Mouse (Mus musculus): ENCODE measurements around the gene Tmem198b. TPM values are rescaled to one million over a fixed set of nuclear protein-coding genes. Genes with fewer than 3 reads are reported as not detected.

The Tmem198b gene
- 0.89 and 1.4 TPM in 2 replicates for polyA plus RNA-seq (2012; ENCODE audit: low replicate concordance)

GRCm38 (mm10) chr10:128804271-128805091 is at the start of gene Tmem198b:
TSS of gene Tmem198b (minus strand) at chr10:128804370.

GRCm38 (mm10) chr10:128821358-128822056 is 17.3 kb upstream of the Tmem198b start, which contains the start of gene Ormdl2:
TSS of gene Ormdl2 (minus strand) at chr10:128821645.

DNA sequence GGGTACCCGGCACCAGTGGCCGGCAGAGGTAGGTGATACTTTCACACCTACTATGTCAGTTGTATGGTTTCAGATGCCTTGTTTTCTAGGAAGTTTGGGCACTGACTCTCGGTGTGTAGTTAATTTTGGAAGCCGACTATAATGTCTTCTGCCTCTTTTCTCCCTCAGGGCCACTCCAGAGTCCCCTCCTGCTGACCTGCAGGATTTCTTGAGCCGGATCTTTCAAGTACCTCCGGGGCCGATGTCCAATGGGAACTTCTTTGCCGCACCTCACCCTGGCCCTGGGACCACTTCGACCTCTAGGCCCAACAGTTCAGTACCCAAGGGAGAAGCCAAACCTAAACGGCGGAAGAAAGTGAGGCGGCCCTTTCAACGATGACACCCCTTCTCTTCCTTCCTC is 12.9 kb upstream of the Tmem198b start, which contains the start of gene Sarnp:
Sarnp (plus strand) TSS at position 301 of the 400 bp plus-strand sequence.

GRCm38 (mm10) chr10:128803771-128804270 is 349 bp downstream of the Tmem198b start, which contains the start of gene Dnajc14:
TSS of gene Dnajc14 (plus strand) at chr10:128804062.

GRCm38 (mm10) chr10:128790398-128791124 is 13.6 kb downstream of the Tmem198b start, which contains the start of gene Mmp19:
TSS of gene Mmp19 (plus strand) at chr10:128790910.

Other genes with a start within 250 kb of the Tmem198b start
- 485 and 726 TPM in 2 replicates for gene Pa2g4, start 238.4 kb downstream of the Tmem198b start, polyA plus RNA-seq (2012; ENCODE audit: low replicate concordance)
- 0.35 and 0.77 TPM in 2 replicates for gene Erbb3, start 214.7 kb downstream of the Tmem198b start, polyA plus RNA-seq (2012; ENCODE audit: low replicate concordance)
- 275 and 2,118 TPM in 2 replicates for gene Rps26, start 177.6 kb downstream of the Tmem198b start, polyA plus RNA-seq (2012; ENCODE audit: low replicate concordance)
- 1.4 and 2.2 TPM in 2 replicates for gene Ikzf4, start 158.4 kb downstream of the Tmem198b start, polyA plus RNA-seq (2012; ENCODE audit: low replicate concordance)
- 0.64 and 3.0 TPM in 2 replicates for gene Suox, start 130.3 kb downstream of the Tmem198b start, polyA plus RNA-seq (2012; ENCODE audit: low replicate concordance)
- gene Rab5b, start 108.1 kb downstream of the Tmem198b start, polyA plus RNA-seq (2012; ENCODE audit: low replicate concordance) = 9.7 and 12.3 TPM in 2 replicates
- 0.14 TPM in 1 of 2 replicates, not detected in the other for gene Pmel, start 100.2 kb downstream of the Tmem198b start, polyA plus RNA-seq (2012; ENCODE audit: low replicate concordance)
- gene Cdk2, start 99.3 kb downstream of the Tmem198b start, polyA plus RNA-seq (2012; ENCODE audit: low replicate concordance) = 14.9 and 21.2 TPM in 2 replicates
- gene Dgka, start 59.5 kb downstream of the Tmem198b start, polyA plus RNA-seq (2012; ENCODE audit: low replicate concordance) = 4.5 and 5.3 TPM in 2 replicates
- gene Pym1, start 56.5 kb downstream of the Tmem198b start, polyA plus RNA-seq (2012; ENCODE audit: low replicate concordance) = 178 and 186 TPM in 2 replicates
- gene Mmp19, start 13.5 kb downstream of the Tmem198b start, polyA plus RNA-seq (2012; ENCODE audit: low replicate concordance) = 0.26 and 0.43 TPM in 2 replicates
- gene Dnajc14, start 308 bp downstream of the Tmem198b start, polyA plus RNA-seq (2012; ENCODE audit: low replicate concordance) = 6.1 and 25.6 TPM in 2 replicates
- 0.41 and 5.4 TPM in 2 replicates for gene Sarnp, start 13.0 kb upstream of the Tmem198b start, polyA plus RNA-seq (2012; ENCODE audit: low replicate concordance)
- gene Ormdl2, start 17.3 kb upstream of the Tmem198b start, polyA plus RNA-seq (2012; ENCODE audit: low replicate concordance) = 2.6 and 17.0 TPM in 2 replicates
- gene Gdf11, start 87.3 kb upstream of the Tmem198b start, polyA plus RNA-seq (2012; ENCODE audit: low replicate concordance) = 1.5 and 1.6 TPM in 2 replicates
- gene Cd63, start 96.6 kb upstream of the Tmem198b start, polyA plus RNA-seq (2012; ENCODE audit: low replicate concordance) = 0.96 and 1.1 TPM in 2 replicates
- gene Rdh5, start 118.5 kb upstream of the Tmem198b start, polyA plus RNA-seq (2012; ENCODE audit: low replicate concordance) = 2.4 and 4.2 TPM in 2 replicates
- 24.2 and 33.3 TPM in 2 replicates for gene Bloc1s1, start 119.7 kb upstream of the Tmem198b start, polyA plus RNA-seq (2012; ENCODE audit: low replicate concordance)
- 1.6 and 2.3 TPM in 2 replicates for gene Itga7, start 129.4 kb upstream of the Tmem198b start, polyA plus RNA-seq (2012; ENCODE audit: low replicate concordance)
- not detected in 2 replicates for gene Mettl7b, start 156.6 kb upstream of the Tmem198b start, polyA plus RNA-seq (2012; ENCODE audit: low replicate concordance)
- not detected in 2 replicates for gene Olfr9, start 185.1 kb upstream of the Tmem198b start, polyA plus RNA-seq (2012; ENCODE audit: low replicate concordance)
- not detected in 2 replicates for gene Olfr763, start 206.4 kb upstream of the Tmem198b start, polyA plus RNA-seq (2012; ENCODE audit: low replicate concordance)
- gene Olfr764-ps1, start 235.5 kb upstream of the Tmem198b start, polyA plus RNA-seq (2012; ENCODE audit: low replicate concordance) = not detected in 2 replicates
- gene Olfr765, start 245.6 kb upstream of the Tmem198b start, polyA plus RNA-seq (2012; ENCODE audit: low replicate concordance) = not detected in 2 replicates

All from leukemia stem cell, adult 10-12 weeks (primary cell).